Mouse (Mus musculus): ENCODE results near the gene Tmed8. TPM values are rescaled to one million over a fixed set of nuclear protein-coding genes. Genes with fewer than 3 reads are reported as not detected.

The Tmed8 gene
- total and polyA plus RNA-seq, 2 experiments from 2014 or later, result 4.4 to 17.5 TPM

- ATAC-seq (ENCODE audit: low FRiP score), result no peak
These were observed 61.9 kb downstream of the Tmed8 start for GRCm38 (mm10) chr12:87138342-87138701.

GRCm38 (mm10) chr12:87137439-87138341 lies 62.6 kb downstream of the Tmed8 start:
- ATAC-seq (ENCODE audit: low FRiP score) (peak; percentile 65), DNase-seq (ENCODE audit: low spot score) (peak; percentile 54)
- Histone ChIP-seq H3K9me3 (ENCODE audit: low read length) (no peaks in the 10 kb centered on the region), H3K9ac (replicated peaks; ENCODE audit: low read length, poor library complexity, severe bottlenecking) (no peak overlapping the region), H3K4me3 (ENCODE audit: low read depth, low read length) (no peak overlapping the region), H3K4me2 (ENCODE audit: low read depth, low read length, poor library complexity, severe bottlenecking) (no peak overlapping the region), H3K27ac (ENCODE audit: low read depth, low read length) (no peak overlapping the region), H3K4me1 (ENCODE audit: insufficient read depth, low read length) (no peaks in the 10 kb centered on the region), H3K36me3 (ENCODE audit: insufficient read depth, low read length) (peaks cover 9% of the 10 kb centered on the region; the same call in 1 of the 2 replicates), H3K27me3 (ENCODE audit: insufficient read depth, low read length) (no peaks in the 10 kb centered on the region)
- no peak for TF ChIP-seq CTCF (IDR thresholded peaks at IDR 0.05)
- 44% methylated on average over 15 of the region's 15 CpGs for WGBS

More at GRCm38 (mm10) chr12:87138342-87138701, 61.9 kb downstream of the Tmed8 start:
- Histone ChIP-seq H3K36me3 (ENCODE audit: insufficient read depth, low read length) (peaks cover 8% of the 10 kb centered on the region; the same call in 1 of the 2 replicates), H3K4me1 (ENCODE audit: insufficient read depth, low read length) (no peaks in the 10 kb centered on the region), H3K4me3 (ENCODE audit: low read depth, low read length) (no peak overlapping the region), H3K27ac (ENCODE audit: low read depth, low read length) (no peak overlapping the region), H3K4me2 (ENCODE audit: low read depth, low read length, poor library complexity, severe bottlenecking) (no peak overlapping the region), H3K9me3 (ENCODE audit: low read length) (no peaks in the 10 kb centered on the region), H3K9ac (replicated peaks; ENCODE audit: low read length, poor library complexity, severe bottlenecking) (no peak overlapping the region), H3K27me3 (ENCODE audit: insufficient read depth, low read length) (no peaks in the 10 kb centered on the region)
- no peak for TF ChIP-seq CTCF (IDR thresholded peaks at IDR 0.05)
- 19% methylated on average over 2 of the region's 2 CpGs for WGBS
- no peak for DNase-seq (ENCODE audit: low spot score)

GRCm38 (mm10) chr12:87132784-87133183 lies 67.5 kb downstream of the Tmed8 start:
- Histone ChIP-seq H3K36me3 (ENCODE audit: insufficient read depth, low read length) (peaks cover 23% of the 10 kb centered on the region), H3K9ac (replicated peaks; ENCODE audit: low read length, poor library complexity, severe bottlenecking) (no peak overlapping the region), H3K4me1 (ENCODE audit: insufficient read depth, low read length) (no peaks in the 10 kb centered on the region), H3K27me3 (ENCODE audit: insufficient read depth, low read length) (no peaks in the 10 kb centered on the region), H3K9me3 (ENCODE audit: low read length) (no peaks in the 10 kb centered on the region), H3K4me2 (ENCODE audit: low read depth, low read length, poor library complexity, severe bottlenecking) (no peak overlapping the region), H3K27ac (ENCODE audit: low read depth, low read length) (no peak overlapping the region), H3K4me3 (ENCODE audit: low read depth, low read length) (no peak overlapping the region)
- TF ChIP-seq CTCF (IDR thresholded peaks at IDR 0.05), result no peak
- ATAC-seq (ENCODE audit: low FRiP score) (no peak), DNase-seq (ENCODE audit: low spot score) (no peak)
- 96% methylated on average over 9 of the region's 9 CpGs for WGBS

- Histone ChIP-seq H3K9ac (replicated peaks; ENCODE audit: low read length, poor library complexity, severe bottlenecking) (no peak overlapping the region), H3K27me3 (ENCODE audit: insufficient read depth, low read length) (no peaks in the 10 kb centered on the region), H3K4me2 (ENCODE audit: low read depth, low read length, poor library complexity, severe bottlenecking) (no peak overlapping the region), H3K9me3 (ENCODE audit: low read length) (no peaks in the 10 kb centered on the region), H3K4me3 (ENCODE audit: low read depth, low read length) (no peak overlapping the region), H3K36me3 (ENCODE audit: insufficient read depth, low read length) (peaks cover 26% of the 10 kb centered on the region), H3K27ac (ENCODE audit: low read depth, low read length) (no peak overlapping the region), H3K4me1 (ENCODE audit: insufficient read depth, low read length) (no peaks in the 10 kb centered on the region)
- TF ChIP-seq CTCF (IDR thresholded peaks at IDR 0.05), result no peak
- WGBS, result 87% methylated on average over 6 of the region's 6 CpGs
- ATAC-seq (ENCODE audit: low FRiP score) (no peak), DNase-seq (ENCODE audit: low spot score) (no peak)
These were observed 68.0 kb downstream of the Tmed8 start for GRCm38 (mm10) chr12:87132210-87132609.

- no peak overlapping the region for H3K9ac ChIP-seq (replicated peaks; ENCODE audit: low read length, poor library complexity, severe bottlenecking)
- no peaks in the 10 kb centered on the region for H3K27me3 ChIP-seq (ENCODE audit: insufficient read depth, low read length)
- H3K4me2 ChIP-seq (ENCODE audit: low read depth, low read length, poor library complexity, severe bottlenecking), result no peak overlapping the region
- 51% methylated on average over 3 of the region's 3 CpGs for WGBS
- peak; percentile 56 for DNase-seq (ENCODE audit: low spot score)
- H3K4me1 ChIP-seq (ENCODE audit: insufficient read depth, low read length), result no peaks in the 10 kb centered on the region
- H3K9me3 ChIP-seq (ENCODE audit: low read length), result no peaks in the 10 kb centered on the region
- H3K36me3 ChIP-seq (ENCODE audit: insufficient read depth, low read length), result peaks cover 31% of the 10 kb centered on the region
- ATAC-seq (ENCODE audit: low FRiP score), result no peak
- H3K4me3 ChIP-seq (ENCODE audit: low read depth, low read length), result no peak overlapping the region
- TF ChIP-seq CTCF (IDR thresholded peaks at IDR 0.05), result peak; percentile 71
- no peak overlapping the region for H3K27ac ChIP-seq (ENCODE audit: low read depth, low read length)
These were observed 68.6 kb downstream of the Tmed8 start for GRCm38 (mm10) chr12:87131619-87132018.

- H3K4me1 ChIP-seq (ENCODE audit: insufficient read depth, low read length), result no peaks in the 10 kb centered on the region
- H3K27ac ChIP-seq (ENCODE audit: low read depth, low read length), result no peak overlapping the region
- H3K27me3 ChIP-seq (ENCODE audit: insufficient read depth, low read length), result no peaks in the 10 kb centered on the region
- H3K4me2 ChIP-seq (ENCODE audit: low read depth, low read length, poor library complexity, severe bottlenecking), result no peak overlapping the region
- TF ChIP-seq CTCF (IDR thresholded peaks at IDR 0.05), result no peak
- 45% methylated on average over 2 of the region's 2 CpGs for WGBS
- peaks cover 31% of the 10 kb centered on the region for H3K36me3 ChIP-seq (ENCODE audit: insufficient read depth, low read length)
- DNase-seq (ENCODE audit: low spot score) (peak; percentile 10), ATAC-seq (ENCODE audit: low FRiP score) (no peak)
- no peak overlapping the region for H3K9ac ChIP-seq (replicated peaks; ENCODE audit: low read length, poor library complexity, severe bottlenecking)
- H3K4me3 ChIP-seq (ENCODE audit: low read depth, low read length), result no peak overlapping the region
- no peaks in the 10 kb centered on the region for H3K9me3 ChIP-seq (ENCODE audit: low read length)
These were observed 69.1 kb downstream of the Tmed8 start for GRCm38 (mm10) chr12:87131181-87131580.
